Mouse (Mus musculus) liver, postnatal 0 days (tissue): ENCODE measurements around the gene Ms4a4d.

Source experiments
- CTCF ChIP-seq: sonication (generic); IDR thresholded peaks from 2 replicates; pipeline ENCODE4 v1.5.1; 2016; ENCODE audit warnings: antibody characterized with exemption, low read depth
- EP300 ChIP-seq: IDR thresholded peaks from 2 replicates; pipeline ENCODE4 v1.6.1; 2016; ENCODE audit warnings: antibody characterized with exemption, low read depth, mild to moderate bottlenecking

- no peak for TF ChIP-seq CTCF
- TF ChIP-seq EP300 = no peak
Measured at GRCm38 (mm10) chr19:11601349-11601748, 64.7 kb downstream of the Ms4a4d start.
